Mouse (Mus musculus): ENCODE data around the gene Rp9.
"Not testable (repeated sequence)": the region's sequence is repeated elsewhere in the genome, so short reads cannot be mapped to it uniquely, and the experiment has no call there.

Rp9 gene

DNA sequence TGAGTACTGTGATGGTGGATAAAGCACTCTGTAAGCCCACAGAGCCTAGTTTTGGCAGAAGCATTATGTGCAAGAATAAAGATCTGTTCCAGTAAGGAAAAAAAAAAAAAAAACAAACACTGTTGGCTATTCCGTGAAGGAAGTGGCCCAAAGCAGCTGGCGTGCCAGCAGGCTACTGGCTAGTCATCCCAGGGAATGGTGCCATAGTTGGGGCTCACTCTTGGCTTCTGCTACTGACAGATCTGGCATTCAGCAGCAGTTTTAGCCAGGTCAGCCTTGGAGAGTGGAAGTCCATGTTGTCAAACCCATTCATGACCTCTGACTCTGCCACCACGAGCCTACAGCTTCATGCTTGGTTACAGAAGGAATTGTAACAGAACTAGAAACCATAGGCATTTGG lies 7.6 kb downstream of the Rp9 start:
- DNase-seq (ENCODE audit: inconsistent ontology term): peak; percentile 64

DNA sequence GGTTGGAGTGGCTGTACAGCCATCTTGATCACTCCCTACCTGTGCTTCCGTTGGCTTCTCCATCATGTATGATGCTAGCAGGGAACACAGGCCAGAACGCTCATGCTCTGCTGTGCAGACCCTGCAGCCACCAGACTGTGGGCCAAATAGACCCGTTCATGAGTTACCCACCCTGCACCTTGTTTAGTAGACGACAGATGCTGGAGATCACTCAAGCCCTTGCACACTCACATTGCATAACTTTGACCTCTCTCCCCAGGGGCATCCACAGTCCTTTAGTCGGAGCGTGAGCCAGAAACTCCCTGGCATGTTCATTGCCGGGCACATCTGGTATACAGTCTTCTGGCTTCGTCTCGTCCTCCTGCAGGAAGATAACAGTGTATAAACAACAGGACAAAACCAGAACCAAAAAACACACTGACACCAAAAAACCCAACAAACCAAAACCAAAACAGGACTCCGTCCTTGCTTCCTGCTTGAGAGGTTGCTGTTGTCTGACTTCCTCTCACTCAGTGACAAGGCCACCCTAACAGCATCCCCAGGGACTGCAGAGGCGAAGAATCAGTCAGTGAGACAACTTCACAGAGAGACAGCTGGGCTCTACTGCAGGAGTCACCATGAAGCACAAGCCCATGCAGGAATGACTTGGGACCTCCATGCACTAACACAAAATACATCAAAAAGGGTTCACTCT lies 12.3 kb downstream of the Rp9 start:
- DNase-seq (ENCODE audit: inconsistent ontology term): no peak

DNA sequence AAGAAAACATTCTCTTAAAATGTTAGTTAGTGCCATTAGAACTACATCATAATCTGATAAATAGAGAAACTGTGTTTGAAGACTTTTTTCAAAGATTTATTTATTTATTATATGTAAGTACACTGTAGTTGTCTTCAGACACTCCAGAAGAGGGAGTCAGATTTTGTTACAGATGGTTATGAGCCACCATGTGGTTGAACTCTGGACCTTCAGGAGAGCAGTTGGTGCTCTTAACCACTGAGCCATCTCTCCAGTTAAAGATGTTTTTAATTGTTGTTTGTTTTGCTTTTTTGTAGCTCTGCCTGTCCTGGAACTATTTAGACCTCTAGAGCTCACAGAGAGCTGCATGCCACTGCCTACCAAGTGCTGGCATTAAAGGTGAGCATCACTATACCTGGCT lies 14.5 kb downstream of the Rp9 start:
- DNase-seq (ENCODE audit: inconsistent ontology term): no peak

DNA sequence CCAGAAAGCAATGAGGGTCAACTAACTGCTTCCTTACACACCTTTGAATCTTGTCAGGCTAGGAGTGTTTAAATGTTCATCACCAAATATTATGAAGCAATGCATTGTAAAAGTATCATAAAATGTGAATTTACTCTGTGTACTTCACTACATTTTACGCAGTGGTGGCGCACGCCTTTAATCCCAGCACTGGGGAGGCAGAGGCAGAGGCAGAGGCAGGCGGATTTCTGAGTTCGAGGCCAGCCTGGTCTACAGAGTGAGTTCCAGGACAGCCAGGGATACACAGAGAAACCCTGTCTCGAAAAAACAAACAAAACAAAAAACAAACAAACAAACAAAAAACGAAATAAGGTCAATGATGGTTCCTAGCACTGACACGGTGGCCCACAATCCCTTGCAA lies 15.6 kb downstream of the Rp9 start, which contains the start of gene Gm17545:
TSS of gene Gm17545 (plus strand) at position 301 of the 400 bp plus-strand sequence.
- DNase-seq (ENCODE audit: inconsistent ontology term): not testable (repeated sequence)

DNA sequence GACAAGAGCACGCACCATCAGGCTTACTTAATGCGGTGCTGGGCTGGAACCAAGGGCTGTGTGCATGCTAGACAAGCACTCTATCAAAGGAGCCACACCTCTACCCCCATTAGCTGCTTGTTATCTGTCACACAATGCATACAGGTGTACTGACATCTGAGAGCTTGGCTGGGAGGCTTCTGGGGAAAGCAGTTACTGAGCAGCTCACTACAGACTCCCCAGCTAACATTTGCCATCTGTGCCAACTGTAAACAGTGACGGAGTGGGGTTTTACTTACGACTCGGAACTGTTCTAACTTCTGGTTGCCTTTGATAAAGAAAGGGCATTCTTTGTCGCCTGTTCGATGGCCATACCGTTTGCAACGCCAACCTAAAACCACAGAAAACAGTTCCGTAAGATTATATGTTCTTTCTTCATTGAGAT lies 16.0 kb downstream of the Rp9 start:
- DNase-seq (ENCODE audit: inconsistent ontology term): no peak

DNA sequence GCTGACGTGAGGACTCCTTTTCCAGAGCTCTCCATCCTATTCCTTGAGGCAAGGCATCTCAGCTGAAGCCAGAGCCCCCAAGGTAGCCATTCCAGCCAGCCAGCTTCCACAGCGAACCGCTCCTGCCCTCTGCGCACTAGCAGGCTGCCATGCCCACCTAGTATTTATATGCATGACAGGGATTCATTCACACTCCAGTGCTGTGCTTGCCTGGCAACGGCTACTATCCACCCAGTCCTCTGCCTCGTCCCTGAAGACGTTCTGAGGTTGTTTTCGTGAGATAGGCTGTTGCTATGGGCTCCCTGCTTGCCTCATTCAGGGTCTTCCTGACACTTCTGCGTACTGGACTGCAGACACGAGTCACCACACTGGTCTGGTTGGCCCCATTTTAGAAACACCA lies 16.8 kb downstream of the Rp9 start:
- no peak for DNase-seq (ENCODE audit: inconsistent ontology term)

DNA sequence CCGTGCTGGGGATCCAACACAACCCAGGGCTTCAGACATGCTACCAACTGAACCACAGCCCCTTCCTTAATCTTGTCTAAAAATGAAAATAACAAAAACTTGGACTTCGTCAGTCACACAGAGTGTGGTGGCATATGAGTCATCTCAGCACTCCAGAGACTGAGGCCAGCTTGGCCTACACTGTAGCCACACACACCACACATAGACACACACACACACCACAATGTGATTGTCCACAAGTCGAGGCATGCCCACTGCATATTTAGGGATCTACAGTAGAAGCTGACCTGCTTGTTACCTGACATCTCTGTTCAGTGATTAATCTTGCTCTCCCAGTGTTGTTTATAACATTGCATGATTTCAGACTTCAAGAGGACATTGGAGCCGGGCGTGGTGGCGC lies 20.3 kb downstream of the Rp9 start:
- DNase-seq (ENCODE audit: inconsistent ontology term): no peak

DNA sequence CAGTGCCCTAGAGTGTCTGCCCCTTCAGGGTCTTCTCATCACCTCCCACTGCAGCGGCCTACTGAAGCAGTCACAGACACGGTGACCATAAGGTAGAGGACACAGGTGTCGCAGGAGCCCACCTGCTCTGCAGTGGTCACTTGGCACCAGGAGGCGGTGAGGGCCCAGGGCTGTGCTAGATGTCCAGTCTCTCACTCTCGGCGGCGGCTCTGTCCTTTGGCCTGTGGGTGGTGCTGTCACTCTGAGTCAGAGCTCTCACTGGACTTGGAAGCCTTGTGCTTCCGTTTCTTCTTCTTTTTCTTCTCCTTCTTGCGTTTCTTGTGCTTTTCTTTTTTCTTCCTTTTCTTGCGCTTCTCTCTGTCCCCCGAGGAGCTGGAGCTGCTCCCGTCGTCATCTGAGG lies 21.1 kb downstream of the Rp9 start:
- DNase-seq (ENCODE audit: inconsistent ontology term): no peak

DNA sequence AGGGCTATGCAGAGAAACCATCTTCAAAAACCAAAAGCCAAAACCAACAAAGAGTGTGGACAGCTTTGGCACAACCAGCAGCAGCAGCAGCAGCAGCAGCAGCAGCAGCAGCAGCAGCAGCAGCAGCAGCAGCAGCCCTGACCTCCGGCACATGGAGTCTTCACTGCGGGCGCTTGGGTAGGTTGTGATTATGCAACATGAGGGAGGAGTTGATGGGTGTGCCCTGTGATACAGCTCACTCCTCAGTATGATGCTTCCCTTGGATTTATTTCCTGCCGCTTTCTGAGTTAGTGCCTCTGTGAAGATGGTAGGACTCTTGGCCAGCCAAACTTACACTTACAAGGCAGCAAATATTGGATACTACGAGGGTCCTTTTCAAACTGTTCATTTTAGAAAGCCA lies 22.3 kb downstream of the Rp9 start:
- DNase-seq (ENCODE audit: inconsistent ontology term): no peak

DNA sequence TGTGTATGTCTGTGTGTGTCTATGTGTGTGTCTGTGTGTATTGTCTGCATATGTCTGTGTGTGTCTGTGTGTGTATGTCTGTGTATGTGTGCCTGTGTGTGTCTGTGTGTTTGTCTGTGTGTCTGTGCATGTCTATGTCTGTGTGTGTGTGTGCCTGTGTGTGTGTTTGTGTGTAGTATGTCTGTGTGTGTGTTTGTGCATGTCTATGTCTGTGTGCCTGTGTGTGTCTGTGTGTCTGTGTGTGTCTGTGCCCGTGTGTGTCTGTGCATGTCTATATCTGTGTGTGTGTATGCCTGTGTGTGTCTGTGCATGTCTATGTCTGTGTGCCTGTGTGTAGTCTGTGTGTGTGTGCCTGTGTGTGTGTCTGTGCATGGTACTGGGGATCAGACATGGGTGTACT lies 24.4 kb downstream of the Rp9 start:
- DNase-seq (ENCODE audit: inconsistent ontology term): no peak

DNA sequence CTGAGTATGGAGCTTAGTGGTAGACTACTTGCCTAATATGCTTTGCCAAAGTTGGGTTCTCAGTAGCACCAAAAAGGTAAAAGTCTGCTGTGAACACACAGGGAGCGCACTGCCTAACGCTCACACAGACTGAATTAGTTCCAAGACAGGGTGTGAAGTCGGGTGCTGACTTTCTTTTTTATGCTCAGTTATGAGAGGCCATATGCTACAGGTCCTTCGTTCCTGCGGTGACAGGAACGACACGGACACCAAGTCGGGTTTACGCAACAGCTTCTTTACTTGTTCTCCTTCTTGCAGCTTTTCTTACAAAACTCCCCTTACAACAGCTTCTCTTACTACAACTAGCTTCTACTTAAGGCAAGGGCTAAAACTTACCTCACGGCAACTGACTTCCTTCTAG lies 26.4 kb downstream of the Rp9 start:
- DNase-seq (ENCODE audit: inconsistent ontology term): no peak

DNA sequence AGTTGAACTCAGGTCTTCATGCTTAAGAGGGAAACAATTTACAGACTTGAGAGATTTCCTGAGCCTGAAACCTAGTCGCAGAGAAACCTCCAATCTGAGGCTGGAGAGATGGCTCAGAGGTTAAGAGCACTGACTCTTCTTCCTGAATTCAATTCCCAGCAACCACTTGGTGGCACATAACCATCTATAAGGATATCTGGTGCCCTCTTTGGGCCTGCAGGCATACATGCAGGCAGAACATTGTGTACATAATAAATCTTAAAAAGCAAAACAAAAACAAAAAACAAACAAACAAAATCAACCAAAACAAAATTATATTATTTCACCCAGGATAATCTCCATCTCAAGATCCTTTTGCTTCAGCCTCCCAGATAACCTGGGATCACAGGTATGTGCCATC lies 30.7 kb downstream of the Rp9 start:
- no peak for DNase-seq (ENCODE audit: inconsistent ontology term)

DNA sequence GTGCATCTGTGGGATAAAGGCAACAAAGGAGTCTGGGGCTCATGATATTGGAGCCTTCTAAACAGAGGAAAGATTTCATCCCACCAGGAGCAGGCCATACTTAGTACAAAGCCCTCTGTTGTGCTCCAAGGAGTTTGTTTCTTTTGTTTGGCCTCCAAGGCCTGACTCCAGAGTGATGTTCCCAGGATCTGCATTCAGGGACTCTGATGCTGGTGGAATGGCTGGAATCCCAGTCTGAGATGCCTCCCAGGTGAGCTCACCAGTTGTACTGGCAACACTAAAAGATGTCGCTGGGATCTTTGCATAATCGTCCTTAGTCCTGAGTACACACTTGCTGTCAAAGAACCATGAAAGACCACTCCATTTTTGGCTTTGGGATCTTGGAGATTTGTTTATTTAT lies 35.4 kb downstream of the Rp9 start:
- DNase-seq (ENCODE audit: inconsistent ontology term): peak; percentile 28

DNA sequence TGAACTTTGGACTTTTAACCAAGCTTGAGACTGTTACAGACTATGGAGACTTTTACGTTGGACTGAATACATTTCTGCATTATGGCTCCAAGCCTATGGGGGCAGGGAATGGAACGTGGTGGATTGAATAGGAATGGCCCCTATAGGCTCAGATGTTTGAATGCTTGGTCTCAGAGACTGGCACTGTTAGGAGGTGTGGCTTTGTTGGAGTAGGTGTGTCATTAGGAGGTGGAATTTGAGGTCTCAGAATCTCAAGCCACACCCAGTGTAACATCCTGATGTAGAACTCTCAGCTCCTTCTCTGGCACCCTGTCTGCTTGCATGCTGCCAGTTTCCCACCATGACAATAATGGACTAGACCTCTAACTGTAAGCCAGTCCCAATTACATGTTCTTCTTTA lies 36.3 kb downstream of the Rp9 start:
- DNase-seq (ENCODE audit: inconsistent ontology term): no peak

DNA sequence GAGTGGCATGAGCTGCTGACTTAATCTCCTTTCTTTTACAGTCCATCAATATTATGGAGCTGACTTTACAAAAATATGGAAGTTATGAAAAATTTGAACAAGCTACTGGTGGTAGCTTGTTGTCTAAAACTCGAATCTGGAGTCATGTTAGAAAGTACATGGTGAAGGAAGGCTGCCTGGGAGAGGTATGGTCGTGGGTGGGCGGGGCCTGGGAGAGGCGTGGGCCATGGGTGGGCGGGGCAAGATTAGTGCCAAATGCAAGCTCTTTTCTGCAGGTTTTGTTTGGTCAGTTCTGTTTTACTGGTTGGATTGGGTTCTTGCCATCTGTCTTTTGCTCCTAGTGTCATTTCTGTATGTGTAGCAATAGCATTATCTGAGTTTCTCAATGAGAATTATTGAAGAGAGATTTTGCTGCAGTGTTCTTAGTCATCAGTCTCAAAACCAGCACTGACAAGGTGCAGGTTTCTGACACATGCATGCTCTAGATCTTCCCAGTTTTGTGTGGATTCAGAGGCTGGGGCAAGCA lies 39.2 kb downstream of the Rp9 start:
- no peak for DNase-seq (ENCODE audit: inconsistent ontology term)

DNA sequence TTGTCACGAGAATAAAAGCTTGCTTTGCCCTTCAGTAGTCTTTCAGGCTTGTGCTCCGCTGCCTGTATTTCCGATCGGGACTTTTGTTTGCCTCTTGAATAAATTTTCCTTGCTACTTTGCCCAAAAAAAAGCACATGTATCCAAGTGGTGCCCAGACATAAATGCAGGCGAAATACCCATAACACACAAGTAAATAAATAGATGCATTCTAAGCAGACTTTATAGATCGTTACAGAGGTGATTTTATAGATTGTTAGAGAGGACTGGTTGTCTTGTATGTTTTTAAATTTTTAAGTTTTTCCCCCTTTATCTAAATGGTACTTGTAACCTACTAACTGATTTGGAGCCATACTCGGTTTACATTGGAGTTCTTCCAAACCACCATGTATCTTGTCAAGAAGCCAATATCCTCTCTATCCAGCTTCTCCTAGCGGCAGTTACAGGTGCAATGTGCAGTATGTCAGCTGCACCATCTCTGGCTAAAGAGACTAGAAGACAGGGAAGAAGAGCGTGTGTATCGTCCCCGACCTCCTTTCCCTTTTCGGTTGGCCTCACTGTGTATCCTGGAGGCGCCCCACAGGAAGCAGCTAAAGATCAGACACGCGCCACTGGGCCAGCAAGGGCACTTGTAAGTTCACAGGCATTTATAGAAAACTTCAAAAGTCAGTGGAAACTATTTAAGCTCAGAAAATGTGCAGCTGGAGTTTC lies 39.9 kb downstream of the Rp9 start:
- peak; percentile 62 for DNase-seq (ENCODE audit: inconsistent ontology term)

DNA sequence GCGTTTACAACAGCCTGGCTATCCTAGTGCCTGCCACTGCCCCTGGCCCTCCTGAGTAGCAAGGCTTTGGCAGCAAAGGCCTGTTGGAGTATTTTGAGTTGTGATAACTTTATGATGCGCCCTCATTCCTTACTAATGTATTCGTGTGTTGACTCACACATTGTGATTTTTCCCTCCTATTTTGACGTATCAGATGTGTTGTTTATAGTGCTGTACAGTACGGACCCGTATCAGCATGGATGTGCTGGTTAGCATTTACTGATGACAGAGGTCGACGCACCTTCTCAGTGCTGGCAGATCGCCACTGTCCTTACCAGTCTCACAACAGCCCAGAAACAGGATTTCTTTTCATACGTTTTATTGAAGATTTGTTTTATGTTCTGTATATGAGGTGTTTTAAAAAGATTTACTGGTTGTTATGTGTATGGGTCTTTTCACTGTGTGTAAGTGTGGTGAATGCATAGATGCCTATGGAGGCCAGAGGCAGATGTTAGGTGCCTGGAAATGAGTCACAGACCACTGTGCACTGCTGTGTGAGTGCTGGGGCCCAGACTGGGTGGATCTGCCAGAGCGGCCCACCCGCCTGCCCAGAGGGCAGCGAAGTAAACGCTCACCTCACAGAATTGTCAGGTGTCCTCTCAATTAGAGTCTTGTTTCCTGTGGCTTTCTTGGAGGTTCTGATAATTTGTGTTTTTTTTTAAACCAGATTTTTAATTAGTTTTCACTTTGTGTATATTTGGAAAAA lies 40.7 kb downstream of the Rp9 start:
- DNase-seq (ENCODE audit: inconsistent ontology term): no peak

DNA sequence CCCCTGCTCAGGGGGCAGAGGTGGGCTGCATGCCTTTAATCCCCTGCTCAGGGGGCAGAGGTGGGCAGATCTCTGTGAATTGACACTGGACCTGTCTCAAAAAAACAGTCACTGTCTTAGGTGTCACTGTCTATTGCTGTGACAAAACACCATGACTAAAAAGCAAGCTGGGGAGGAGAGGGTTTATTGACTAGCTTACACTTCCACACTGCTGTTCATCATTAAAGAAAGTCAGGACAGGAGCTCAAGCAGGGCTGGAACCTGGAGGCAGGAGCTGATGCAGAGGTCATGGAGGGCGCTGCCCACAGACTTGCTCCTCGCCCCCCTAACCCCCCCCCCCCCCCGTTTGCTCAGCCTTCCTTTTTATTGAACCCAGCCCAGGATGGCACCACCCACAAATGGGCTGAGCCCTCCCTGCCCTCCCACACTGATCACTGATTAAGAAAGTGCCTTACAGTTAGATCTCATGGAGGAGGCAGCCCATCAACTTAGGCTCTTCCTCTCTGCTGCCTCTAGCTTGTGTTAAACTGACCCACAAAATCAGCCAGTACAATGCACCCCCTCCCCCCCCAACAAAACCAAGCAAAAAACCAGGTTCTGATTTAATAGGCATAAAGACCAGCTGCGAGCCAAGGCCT lies 41.4 kb downstream of the Rp9 start:
- no peak for DNase-seq (ENCODE audit: inconsistent ontology term)

DNA sequence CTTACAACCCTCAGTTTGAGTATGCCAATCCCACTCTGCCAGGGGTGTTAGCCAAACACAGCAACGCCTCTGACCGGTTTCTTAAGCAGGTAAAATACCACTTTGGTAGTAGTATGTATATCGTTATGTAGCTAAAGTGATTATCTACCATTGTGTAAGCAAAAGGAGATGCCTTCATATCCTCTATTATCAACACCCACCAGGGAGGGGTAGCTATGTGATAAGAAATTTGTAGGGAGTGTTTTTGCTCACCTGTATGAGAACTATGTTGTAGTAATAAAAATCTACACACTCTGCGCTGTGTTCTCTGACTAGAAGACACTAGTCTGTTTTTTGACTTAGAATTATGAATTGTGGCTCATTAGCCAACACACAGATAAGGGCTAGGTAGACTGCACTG lies 44.8 kb downstream of the Rp9 start:
- DNase-seq (ENCODE audit: inconsistent ontology term): no peak

DNA sequence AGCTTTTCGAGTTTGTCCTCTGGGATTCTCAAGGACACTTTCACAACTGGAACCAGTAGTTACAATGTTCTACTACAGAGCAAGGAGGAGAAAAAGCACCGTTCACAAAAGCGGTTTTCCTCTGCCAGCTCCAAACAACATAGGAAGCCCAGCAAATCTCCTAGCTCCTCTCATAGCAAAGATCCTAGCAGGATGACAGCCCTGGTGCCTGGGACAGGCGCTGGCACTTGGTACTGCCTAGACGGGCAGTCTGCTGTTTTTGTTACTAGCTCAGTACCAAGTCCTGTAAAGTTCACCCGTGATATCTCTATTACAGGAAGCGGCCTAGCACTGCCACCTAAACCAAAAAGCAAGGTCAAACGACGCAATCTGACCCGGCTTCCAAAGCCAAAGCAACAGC lies 45.3 kb downstream of the Rp9 start:
- no peak for DNase-seq (ENCODE audit: inconsistent ontology term)

DNA sequence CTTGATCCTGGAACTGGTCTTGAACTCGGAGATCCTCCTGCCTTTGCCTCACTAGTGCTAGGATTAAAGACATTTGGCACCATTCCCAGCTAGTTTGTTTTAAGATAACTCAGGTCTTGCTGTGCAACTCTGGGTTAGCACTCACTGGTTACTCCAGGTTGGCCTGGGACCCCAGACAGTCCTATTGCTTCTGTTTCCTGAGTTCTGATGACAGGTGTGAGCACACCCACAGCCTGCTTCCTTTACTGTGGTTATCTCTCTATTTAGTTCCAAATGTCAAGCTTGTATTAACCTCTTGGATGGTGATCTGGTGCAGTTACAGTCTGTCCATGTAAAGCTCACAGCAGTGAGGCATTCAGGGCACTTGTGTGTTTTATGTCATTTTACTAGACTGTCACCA lies 46.0 kb downstream of the Rp9 start:
- DNase-seq (ENCODE audit: inconsistent ontology term): no peak

DNA sequence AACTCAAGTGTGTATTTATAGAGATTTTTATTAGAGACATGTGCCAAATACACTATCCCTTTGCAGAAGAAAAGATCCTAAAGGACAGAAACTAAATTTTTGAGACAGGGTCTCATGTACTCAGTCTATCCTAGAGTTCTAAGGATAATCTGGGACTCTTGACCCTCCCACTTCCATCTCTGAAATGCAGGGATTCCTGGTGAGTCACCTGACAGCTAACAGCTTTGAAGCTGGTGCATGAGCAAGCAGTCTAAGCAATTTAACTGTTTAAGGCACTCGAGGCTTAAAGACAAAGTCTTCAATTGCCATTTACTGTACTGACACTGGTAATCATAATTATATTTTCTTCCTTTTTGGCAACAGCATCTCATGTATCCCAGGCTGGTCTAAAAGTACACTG lies 47.0 kb downstream of the Rp9 start:
- DNase-seq (ENCODE audit: inconsistent ontology term): peak; percentile 9
